Mouse (Mus musculus) midbrain, postnatal 0 days (tissue): ENCODE measurements around the gene Bbc3. TPM values are rescaled to one million over a fixed set of nuclear protein-coding genes. Genes with fewer than 3 reads are reported as not detected.
A peak's percentile ranks its signal among the peaks of the same experiment; 100 is the strongest.

Source experiments
- ATAC-seq: fragments of 200-750 bp; cut with Nextera tagmentation; 2 replicates; pipeline ENCODE4 v1.8.0; 2017; ENCODE audit warnings: moderate number of reproducible peaks, mild to moderate bottlenecking, moderate TSS enrichment, moderate library complexity; ENCODE audit not compliant: low FRiP score
- DNase-seq: peaks from one replicate; pipeline ENCODE4 v3.0.0-alpha.2; 2015; ENCODE audit warnings: low spot score
- H3K27ac ChIP-seq: fragments of 300-500 bp; sonication (generic); 2 replicates; pipeline ENCODE4 v1.5.1; 2014; ENCODE audit warnings: low read depth, mild to moderate bottlenecking, low read length, mixed read lengths
- H3K27me3 ChIP-seq: fragments of 300-500 bp; sonication (generic); 2 replicates; pipeline ENCODE4 v1.6.1; 2014; ENCODE audit warnings: low read length, control low read depth, mixed read lengths; ENCODE audit not compliant: insufficient read depth
- H3K36me3 ChIP-seq: fragments of 300-500 bp; sonication (generic); 2 replicates; pipeline ENCODE4 v1.6.1; 2014; ENCODE audit warnings: low read length, control low read depth, mixed read lengths; ENCODE audit not compliant: insufficient read depth
- H3K4me1 ChIP-seq: fragments of 300-500 bp; sonication (generic); 2 replicates; pipeline ENCODE4 v1.6.1; 2014; ENCODE audit warnings: mild to moderate bottlenecking, control low read depth, antibody characterized with exemption, low read length, mixed read lengths; ENCODE audit not compliant: insufficient read depth
- H3K4me2 ChIP-seq: fragments of 300-500 bp; sonication (generic); 2 replicates; pipeline ENCODE4 v1.6.1; 2014; ENCODE audit warnings: low read depth, mild to moderate bottlenecking, low read length, mixed read lengths; ENCODE audit not compliant: poor library complexity, severe bottlenecking
- H3K4me3 ChIP-seq: fragments of 300-500 bp; sonication (generic); 2 replicates; pipeline ENCODE4 v1.5.1; 2014; ENCODE audit warnings: low read depth, mild to moderate bottlenecking, low read length, moderate library complexity
- H3K9ac ChIP-seq: fragments of 300-500 bp; sonication (generic); replicated peaks from 2 replicates; pipeline ENCODE4 v1.6.1; 2014; ENCODE audit warnings: mild to moderate bottlenecking, low read length, moderate library complexity, mixed read lengths; ENCODE audit not compliant: poor library complexity, severe bottlenecking
- H3K9me3 ChIP-seq: fragments of 300-500 bp; sonication (generic); 2 replicates; pipeline ENCODE4 v1.6.1; 2016; ENCODE audit warnings: low read length, control low read depth
- CTCF ChIP-seq: IDR thresholded peaks from 2 replicates; pipeline ENCODE4 v1.5.1; 2016; ENCODE audit warnings: antibody characterized with exemption, mild to moderate bottlenecking
- WGBS: fragments of 180-500 bp; shearing (Covaris S2); extraction: QIAGEN DNeasy Blood & Tissue Kit; methylation state at CpG from one replicate; pipeline ENCODE4 v1.1.7; 2014; 5-methylcytosine and 5-hydroxymethylcytosine counted together
- polyA plus RNA-seq: library from polyadenylated mRNA; unstranded; fragments of >200 nt; fragmentation: Nextera tagmentation; extraction: Ambion mirVana; gene quantifications from 2 replicates; pipeline ENCODE4 v1.2.1, GENCODE M21; 2015
- total RNA-seq: library from RNA; depleted of rRNA; stranded (reverse); fragments of >200 nt; gene quantifications from 2 replicates; pipeline ENCODE4 v1.2.3, GENCODE M21; 2014

Bbc3 gene
- total and polyA plus RNA-seq, 2 experiments from 2014 or later, result 38.9 to 45.1 TPM

DNA sequence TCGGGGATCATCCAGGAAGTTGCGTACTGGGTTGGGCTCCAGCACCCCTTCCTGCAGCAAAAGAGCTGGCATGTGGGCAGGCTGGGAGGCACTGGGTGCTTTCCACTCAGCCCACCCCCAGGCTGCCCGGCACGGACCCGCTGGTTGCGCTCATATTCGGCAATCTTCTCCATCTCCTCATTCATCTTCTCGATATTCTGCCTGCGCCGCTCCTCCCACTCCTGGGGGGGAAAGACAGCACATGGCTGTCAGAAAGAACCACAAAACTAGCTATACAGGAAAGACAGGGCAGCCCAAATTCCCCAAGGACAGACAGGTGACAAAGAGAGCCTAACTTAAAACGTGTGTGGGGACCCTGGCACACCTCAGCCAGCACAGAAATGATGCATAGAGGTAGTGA, 27.5 kb upstream of the Bbc3 start:
- DNase-seq, result no peak
- H3K4me3 ChIP-seq, result no peak overlapping the region
- H3K36me3 ChIP-seq, result peaks cover 42% of the 10 kb centered on the region
- H3K9ac ChIP-seq, result no peak overlapping the region
- no peak overlapping the region for H3K27ac ChIP-seq
- no peak for ATAC-seq
- 91% methylated on average over 11 of the region's 11 CpGs for WGBS
- no peak overlapping the region for H3K4me2 ChIP-seq
- H3K4me1 ChIP-seq, result 0 out of 2 replicates have a peak, but pooled peaks cover 5% of the 10 kb centered on the region
- H3K27me3 ChIP-seq, result no peaks in the 10 kb centered on the region
- no peak for TF ChIP-seq CTCF
- no peaks in the 10 kb centered on the region for H3K9me3 ChIP-seq

DNA sequence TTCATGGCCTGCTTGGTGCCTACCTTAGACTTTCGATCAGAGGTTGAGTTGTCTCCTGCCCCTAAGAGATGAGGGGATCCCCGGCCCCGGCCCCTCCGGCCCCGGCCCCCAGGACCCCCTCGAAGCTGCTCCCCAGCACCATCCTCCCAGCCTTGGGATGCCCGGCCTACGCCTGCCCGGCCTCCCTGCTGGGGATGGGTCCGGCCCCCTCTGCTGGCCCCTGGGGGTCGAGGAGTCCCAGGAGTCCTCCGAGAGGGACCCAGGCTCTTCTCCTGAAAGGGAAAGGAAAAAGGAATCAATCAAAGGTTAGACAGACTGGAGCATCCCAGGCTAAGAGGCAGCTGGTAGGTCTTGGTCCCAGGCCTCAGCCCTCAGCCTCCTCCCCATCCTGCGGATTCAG, 25.9 kb upstream of the Bbc3 start:
- DNase-seq (no peak), ATAC-seq (no peak)
- Histone ChIP-seq H3K4me2 (no peak overlapping the region), H3K27ac (no peak overlapping the region), H3K9me3 (no peaks in the 10 kb centered on the region), H3K4me1 (0 out of 2 replicates have a peak, but pooled peaks cover 6% of the 10 kb centered on the region), H3K4me3 (no peak overlapping the region), H3K27me3 (no peaks in the 10 kb centered on the region), H3K36me3 (peaks cover 32% of the 10 kb centered on the region), H3K9ac (no peak overlapping the region)
- WGBS, result 95% methylated on average over 11 of the region's 13 CpGs
- no peak for TF ChIP-seq CTCF

DNA sequence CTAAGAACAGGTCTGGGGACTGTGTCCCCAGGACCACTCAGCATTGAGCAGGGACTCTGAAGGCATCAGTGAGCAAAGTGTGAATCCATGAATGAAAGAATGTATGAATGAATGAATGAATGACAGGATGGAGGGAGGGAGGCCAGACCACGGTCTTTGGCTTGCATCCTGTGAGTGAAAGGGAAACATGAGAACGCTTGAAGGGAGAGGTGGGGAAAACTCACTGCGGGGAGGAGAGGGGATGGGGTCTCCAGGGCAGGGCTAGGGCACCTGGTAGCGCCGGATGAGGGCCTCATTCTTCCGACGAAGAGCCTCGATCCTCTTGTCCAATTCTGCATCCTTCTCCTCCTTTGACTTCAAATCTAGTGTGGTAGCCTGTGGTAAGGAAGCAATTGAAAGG, 24.2 kb upstream of the Bbc3 start:
- ATAC-seq, result no peak

DNA sequence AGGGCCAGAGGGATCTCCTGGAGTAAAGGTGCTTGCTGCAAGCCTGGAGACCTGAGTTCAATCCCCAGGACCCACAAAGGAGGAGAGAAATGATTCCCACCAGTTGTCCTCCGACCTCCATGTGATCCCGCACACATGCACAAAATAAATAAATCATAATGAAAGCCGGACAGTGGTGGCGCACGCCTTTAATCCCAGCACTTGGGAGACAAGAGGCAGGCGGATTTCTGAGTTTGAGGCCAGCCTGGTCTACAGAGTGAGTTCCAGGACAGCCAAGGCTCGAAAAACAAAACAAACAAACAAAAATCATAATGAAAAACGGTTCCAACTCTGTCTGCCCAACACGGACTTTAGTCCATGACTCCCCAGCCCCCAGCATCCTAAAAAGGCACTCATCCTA, 23.3 kb upstream of the Bbc3 start:
- Histone ChIP-seq H3K36me3 (peaks cover 27% of the 10 kb centered on the region), H3K4me1 (0 out of 2 replicates have a peak, but pooled peaks cover 6% of the 10 kb centered on the region), H3K27ac (no peak overlapping the region), H3K4me2 (no peak overlapping the region), H3K27me3 (no peaks in the 10 kb centered on the region), H3K4me3 (no peak overlapping the region), H3K9me3 (no peaks in the 10 kb centered on the region), H3K9ac (no peak overlapping the region)
- no peak for DNase-seq
- 70% methylated on average over 9 of the region's 9 CpGs for WGBS
- TF ChIP-seq CTCF, result no peak
- no peak for ATAC-seq

More for the DNA sequence above, 24.2 kb upstream of the Bbc3 start:
- H3K4me3 ChIP-seq, result no peak overlapping the region
- H3K9me3 ChIP-seq, result no peaks in the 10 kb centered on the region
- H3K4me1 ChIP-seq, result 0 out of 2 replicates have a peak, but pooled peaks cover 6% of the 10 kb centered on the region
- no peak for DNase-seq
- no peaks in the 10 kb centered on the region for H3K27me3 ChIP-seq
- no peak overlapping the region for H3K4me2 ChIP-seq
- no peak overlapping the region for H3K9ac ChIP-seq
- peaks cover 27% of the 10 kb centered on the region for H3K36me3 ChIP-seq
- H3K27ac ChIP-seq, result no peak overlapping the region
- 93% methylated on average over 8 of the region's 8 CpGs for WGBS
- no peak for TF ChIP-seq CTCF

- Histone ChIP-seq H3K36me3 (peaks cover 25% of the 10 kb centered on the region), H3K4me1 (0 out of 2 replicates have a peak, but pooled peaks cover 6% of the 10 kb centered on the region), H3K27me3 (no peaks in the 10 kb centered on the region), H3K9me3 (no peaks in the 10 kb centered on the region), H3K9ac (no peak overlapping the region), H3K4me3 (peak overlapping the region; percentile 52), H3K27ac (0 out of 2 replicates have a peak overlapping the region, but pooled peaks have one; percentile 85), H3K4me2 (peak overlapping the region; percentile 59)
- DNase-seq (no peak), ATAC-seq (peak; percentile 41)
- no peak for TF ChIP-seq CTCF
- 4% methylated on average over 14 of the region's 14 CpGs for WGBS
These were observed 22.7 kb upstream of the Bbc3 start for GRCm38 (mm10) chr7:16285450-16286025.

- TF ChIP-seq CTCF, result no peak; the same call in 1 of the 2 replicates
- Histone ChIP-seq H3K4me2 (peak within 1 kb of the TSS; percentile 59), H3K27ac (peak within 1 kb of the TSS; percentile 85), H3K9me3 (no peaks in the 10 kb centered on the region), H3K27me3 (no peaks in the 10 kb centered on the region), H3K36me3 (peaks cover 17% of the 10 kb centered on the region), H3K9ac (peak within 1 kb of the TSS; percentile 57), H3K4me3 (peak within 1 kb of the TSS; percentile 52), H3K4me1 (0 out of 2 replicates have a peak, but pooled peaks cover 6% of the 10 kb centered on the region)
- under 1% methylated on average over 64 of the region's 70 CpGs for WGBS
- ATAC-seq (peak; percentile 95), DNase-seq (peak; percentile 99)
These were observed 21.9 kb upstream of the Bbc3 start, which contains the start of gene Ccdc9 for GRCm38 (mm10) chr7:16286026-16286961. TSS of gene Ccdc9 (minus strand) at chr7:16286795.
